Mouse (Mus musculus) gastrocnemius, adult 2 months (tissue): ENCODE measurements at regions not wholly inside any gene's neighbourhood (a gene's known extent, or its start where the extent isn't known, plus 50 kb on each side); places are given as distances from the start of the nearest gene placed in this dataset.
A peak's percentile ranks its signal among the peaks of the same experiment; 100 is the strongest.

Experiments
- DNase-seq: peaks from one replicate; pipeline ENCODE4 v3.0.0; 2022
- H3K27ac ChIP-seq: fragments of 200-600 bp; 2 replicates; pipeline ENCODE4 v1.8.1; 2022; ENCODE audit warnings: mild to moderate bottlenecking
- H3K4me3 ChIP-seq: fragments of 200-600 bp; 2 replicates; pipeline ENCODE4 v1.8.1; 2022; ENCODE audit warnings: mild to moderate bottlenecking, moderate library complexity
- CTCF ChIP-seq: fragments of 200-600 bp; IDR thresholded peaks from 2 replicates; pipeline ENCODE4 v1.8.1; 2022; ENCODE audit warnings: antibody characterized with exemption, mild to moderate bottlenecking, moderate library complexity
- intact Hi-C: fragments of 180-260 bp; cut with DNase I; formaldehyde crosslinking; loops from one replicate; pipeline ENCODE4 v1.15.1; 2025

GRCm38 (mm10) chr16:5829071-5829470, 56.1 kb upstream of the Rbfox1 start:
- intact Hi-C loops, result no loop called here
- no peak for TF ChIP-seq CTCF

GRCm38 (mm10) chr16:5823316-5823715, 61.8 kb upstream of the Rbfox1 start:
- Histone ChIP-seq H3K4me3 (no peak overlapping the region), H3K27ac (no peak overlapping the region)
- intact Hi-C loops, result no loop called here
- DNase-seq, result no peak
- TF ChIP-seq CTCF, result no peak

More at GRCm38 (mm10) chr16:5829071-5829470, 56.1 kb upstream of the Rbfox1 start:
- no peak for DNase-seq
- no peak overlapping the region for H3K4me3 ChIP-seq
- H3K27ac ChIP-seq, result no peak overlapping the region

DNA sequence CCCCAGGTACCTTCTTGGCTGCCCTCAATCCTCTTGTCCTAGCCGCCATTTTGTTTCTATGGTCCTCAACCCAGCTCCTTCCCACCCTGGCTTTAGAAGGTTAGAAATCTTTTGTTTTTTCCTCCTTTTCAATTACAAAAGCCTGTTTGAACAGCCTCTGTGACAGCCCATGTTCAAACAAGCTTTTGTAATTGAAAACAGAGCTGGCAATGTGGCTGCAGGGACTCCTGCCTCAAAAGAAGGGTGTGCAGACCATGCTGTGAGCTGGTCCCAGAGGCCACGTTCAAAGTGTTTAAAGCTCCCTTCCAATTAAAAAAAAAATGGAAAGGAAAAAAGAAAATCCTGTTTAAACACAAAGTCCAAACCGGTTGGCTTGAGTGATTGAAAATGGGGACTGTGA, 68.0 kb upstream of the Rbfox1 start:
- TF ChIP-seq CTCF, result no peak

DNA sequence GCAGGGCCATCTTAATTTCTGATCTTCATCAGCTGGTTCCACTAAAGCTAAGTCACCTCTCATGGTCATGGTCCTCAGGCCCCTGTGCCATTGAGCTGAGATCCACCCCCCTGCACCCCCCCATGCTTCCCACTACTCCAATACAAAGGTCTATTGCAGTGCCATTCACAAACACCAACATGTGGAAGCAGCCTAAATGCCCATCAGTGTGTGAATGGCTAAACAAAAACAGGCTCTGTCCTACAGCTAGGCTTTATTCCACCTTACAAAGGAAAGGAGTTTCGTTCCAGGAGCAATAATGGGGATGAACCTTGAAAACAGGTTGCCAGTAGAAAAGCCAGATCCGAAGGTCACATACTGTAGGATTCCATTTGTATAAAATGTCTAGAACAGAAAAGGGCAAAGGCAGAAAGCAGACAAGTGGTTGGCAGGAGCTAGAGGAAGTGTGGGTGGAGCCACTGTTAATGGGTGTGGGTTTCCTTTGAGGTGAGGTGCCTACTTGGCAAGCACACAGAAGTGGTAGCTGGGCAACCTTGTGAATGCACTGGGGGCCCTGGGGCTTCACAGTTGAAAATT, 72.8 kb upstream of the Rbfox1 start:
- no peak for DNase-seq
- no peak overlapping the region for H3K4me3 ChIP-seq
- H3K27ac ChIP-seq, result no peak overlapping the region
- intact Hi-C loops, result no loop called here
- no peak for TF ChIP-seq CTCF

More for the DNA sequence above, 68.0 kb upstream of the Rbfox1 start:
- Histone ChIP-seq H3K4me3 (no peak overlapping the region), H3K27ac (no peak overlapping the region)
- no peak for DNase-seq
- intact Hi-C loops, result no loop called here

GRCm38 (mm10) chr16:5811654-5811992, 73.5 kb upstream of the Rbfox1 start:
- no peak for DNase-seq
- TF ChIP-seq CTCF, result no peak
- intact Hi-C loops, result no loop called here
- Histone ChIP-seq H3K4me3 (no peak overlapping the region), H3K27ac (no peak overlapping the region)

DNA sequence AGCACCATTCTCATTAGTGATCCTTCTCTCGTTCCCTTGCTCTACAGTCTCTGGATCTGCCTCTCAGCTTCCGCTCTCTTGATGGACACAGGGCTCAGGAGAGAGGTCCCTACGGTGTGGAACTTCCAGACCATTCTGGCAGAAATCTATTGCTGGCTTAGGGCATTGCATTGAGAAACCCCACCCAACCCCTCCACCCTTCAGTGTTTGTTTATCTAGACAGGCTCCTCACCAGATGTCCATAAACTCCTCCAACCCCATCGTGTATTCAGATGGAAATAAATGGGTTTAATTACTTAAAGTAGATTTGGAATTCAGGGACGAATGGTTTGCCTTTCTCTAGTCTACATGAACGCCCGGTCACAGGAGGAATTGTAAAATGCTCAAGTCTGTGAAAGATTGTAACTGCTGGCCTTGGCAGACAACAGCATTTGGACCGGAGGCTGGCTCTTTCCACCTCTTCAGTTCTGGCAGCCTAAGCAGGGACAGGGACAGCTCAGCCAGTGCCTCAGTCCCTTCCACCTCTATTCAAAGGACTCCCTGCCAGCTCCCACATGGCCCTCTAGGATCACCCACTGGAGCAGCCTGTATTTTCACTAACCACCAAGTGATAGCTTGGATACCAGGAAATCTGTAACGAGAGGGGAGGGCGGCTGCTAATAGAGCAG, 74.0 kb upstream of the Rbfox1 start:
- Histone ChIP-seq H3K4me3 (no peak overlapping the region), H3K27ac (no peak overlapping the region)
- intact Hi-C loops, result no loop called here
- no peak for TF ChIP-seq CTCF
- peak; percentile 17 for DNase-seq

- TF ChIP-seq CTCF, result no peak
- no peak for DNase-seq
- intact Hi-C loops, result no loop called here
- Histone ChIP-seq H3K4me3 (no peak overlapping the region), H3K27ac (no peak overlapping the region)
Measured at GRCm38 (mm10) chr16:5798188-5798587, 87.0 kb upstream of the Rbfox1 start.

GRCm38 (mm10) chr16:5792216-5792615, 92.9 kb upstream of the Rbfox1 start:
- Histone ChIP-seq H3K4me3 (no peak overlapping the region), H3K27ac (no peak overlapping the region)
- no peak for TF ChIP-seq CTCF
- no peak for DNase-seq
- intact Hi-C loops, result no loop called here

DNA sequence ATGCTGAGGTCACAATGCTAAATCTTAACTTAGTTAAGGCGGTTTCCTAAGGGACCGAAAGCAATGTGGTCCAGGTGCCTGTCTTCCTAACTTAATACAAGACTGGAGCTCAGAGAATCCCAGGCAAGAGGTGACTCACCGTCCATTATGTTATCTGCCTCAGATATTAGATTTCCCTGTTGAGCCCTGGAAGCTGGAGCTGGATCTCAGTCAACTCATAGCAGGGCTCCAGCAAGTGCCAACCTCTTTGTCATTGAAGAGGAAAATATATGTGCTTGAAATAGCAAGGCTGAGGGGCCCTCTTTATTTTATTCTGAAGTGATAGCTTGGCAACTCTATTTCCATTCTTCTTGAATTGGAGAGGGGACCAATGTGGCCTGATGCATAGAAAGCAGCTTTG, 95.0 kb upstream of the Rbfox1 start:
- H3K4me3 ChIP-seq, result no peak overlapping the region
- intact Hi-C loops, result no loop called here
- no peak for TF ChIP-seq CTCF
- H3K27ac ChIP-seq, result no peak overlapping the region
- no peak for DNase-seq

DNA sequence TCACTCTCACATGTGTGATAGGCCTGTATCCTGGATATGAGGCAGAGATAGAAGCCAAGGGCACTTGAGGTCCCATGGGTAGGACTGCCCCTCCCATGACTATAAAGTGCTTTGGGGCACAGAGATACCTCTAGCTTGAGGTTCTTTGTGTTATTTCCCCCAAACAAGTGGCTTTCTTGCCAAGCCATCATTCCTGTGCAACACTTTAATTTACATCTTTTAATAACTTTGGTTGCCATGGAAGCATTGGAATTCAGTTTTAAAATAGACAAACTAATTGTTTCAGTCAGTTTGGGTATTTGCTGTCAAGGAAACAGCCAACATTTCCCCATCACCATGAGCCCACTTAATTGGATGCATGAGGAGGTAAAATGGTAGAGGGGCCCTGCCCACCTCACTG, 97.9 kb upstream of the Rbfox1 start:
- no peak for TF ChIP-seq CTCF
- intact Hi-C loops, result no loop called here
- Histone ChIP-seq H3K4me3 (no peak overlapping the region), H3K27ac (no peak overlapping the region)
- no peak for DNase-seq

- intact Hi-C loops, result no loop called here
- no peak overlapping the region for H3K27ac ChIP-seq
- DNase-seq, result no peak
- no peak overlapping the region for H3K4me3 ChIP-seq
- no peak for TF ChIP-seq CTCF
Measured at GRCm38 (mm10) chr16:5766771-5767421, 118.3 kb upstream of the Rbfox1 start.

- no peak overlapping the region for H3K27ac ChIP-seq
- DNase-seq, result no peak
- H3K4me3 ChIP-seq, result no peak overlapping the region
- intact Hi-C loops, result no loop called here
- TF ChIP-seq CTCF, result no peak
Measured at GRCm38 (mm10) chr16:5765143-5765542, 120.0 kb upstream of the Rbfox1 start.

GRCm38 (mm10) chr16:5760821-5761220, 124.3 kb upstream of the Rbfox1 start:
- Histone ChIP-seq H3K4me3 (no peak overlapping the region), H3K27ac (no peak overlapping the region)
- intact Hi-C loops, result no loop called here
- no peak for DNase-seq
- no peak for TF ChIP-seq CTCF

DNA sequence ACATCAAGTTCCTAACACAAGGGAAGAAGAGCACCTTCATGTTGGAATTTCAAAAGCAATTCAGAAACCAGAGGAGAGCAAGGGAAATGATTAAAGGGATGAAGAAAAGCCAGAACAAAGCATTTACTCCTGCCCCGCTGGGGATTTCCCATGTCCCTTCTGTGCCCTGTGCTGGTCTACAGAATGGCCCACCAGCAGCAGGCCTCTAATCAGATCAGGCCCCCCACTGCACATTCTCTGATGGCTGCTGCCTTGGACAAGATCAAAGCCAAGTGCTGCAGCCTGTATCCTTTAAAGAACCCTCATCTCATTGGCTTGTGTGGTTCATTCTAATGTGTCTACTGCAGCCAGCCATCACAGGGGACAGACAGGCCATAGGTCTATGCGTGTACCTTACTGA, 126.1 kb upstream of the Rbfox1 start:
- Histone ChIP-seq H3K27ac (no peak overlapping the region), H3K4me3 (no peak overlapping the region)
- intact Hi-C loops, result no loop called here
- DNase-seq, result no peak
- no peak for TF ChIP-seq CTCF
